Comparison of ENCODE assay signal across 10 mouse cellular contexts in the genomic region with DNA sequence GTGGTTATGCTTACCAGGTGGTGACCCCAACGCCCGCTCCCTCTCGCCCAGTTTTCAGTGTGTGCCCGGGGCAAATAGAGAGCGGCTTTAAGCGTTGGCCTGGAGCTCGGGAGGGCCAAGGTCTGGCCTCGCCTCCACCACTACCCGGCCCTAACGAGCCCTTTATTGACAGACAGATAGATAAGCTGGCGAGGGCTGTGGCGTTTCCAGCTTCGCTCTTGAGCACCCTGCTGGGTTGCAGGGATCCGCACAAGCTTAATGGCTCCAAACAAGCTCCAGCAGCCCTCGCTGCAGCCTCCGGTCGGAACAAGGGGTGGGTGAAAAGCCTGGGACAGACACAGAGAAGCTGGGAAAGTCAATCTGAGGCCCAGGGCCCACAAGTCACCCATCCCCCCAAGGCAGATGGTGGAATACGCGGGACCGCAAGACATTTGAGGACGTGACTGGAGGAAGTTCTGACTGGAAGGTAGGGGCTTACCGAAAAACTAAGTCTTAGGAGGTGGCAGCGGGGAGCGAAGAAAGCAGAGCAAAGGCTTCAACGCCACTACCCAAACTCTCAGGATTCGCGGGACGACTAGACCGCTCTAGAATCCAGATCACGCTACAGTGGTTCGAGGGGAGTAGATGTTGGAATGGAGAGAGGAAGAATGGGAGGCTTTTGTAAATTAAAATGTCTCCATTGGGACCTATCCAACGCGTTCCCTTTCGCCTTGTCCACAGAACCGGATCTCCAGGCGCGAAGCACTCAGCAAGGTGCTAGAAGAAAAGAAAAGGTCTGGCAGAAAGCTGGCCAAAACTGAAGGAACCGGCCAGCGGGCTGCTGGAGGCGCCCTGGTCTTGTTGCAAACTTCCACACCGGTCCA. TPM values are rescaled to one million over a fixed set of nuclear protein-coding genes. Genes with fewer than 3 reads are reported as not detected.
DNase-seq lines count a peak whose midpoint lies in the region; ATAC-seq and TF ChIP-seq lines count a peak whose summit lies in the region.
"Had no signal": no experiment of that assay in that cellular context is flagged by ENCODE, and none has a peak within 500 bp of the region (broad histone marks: within the 10 kb centered on the region; RNA-seq: fewer than 3 reads in every experiment).

No protein-coding gene starts in this region.

- no peaks in the 10 kb centered on the region for H3K36me3 ChIP-seq in kidney, adult 2 months (ENCODE audit: control insufficient read depth, insufficient read depth, low read length)
- no peaks in the 10 kb centered on the region for H3K36me3 ChIP-seq in hindbrain, postnatal 0 days (ENCODE audit: insufficient read depth, low read length)
- H3K36me3 ChIP-seq in stomach, embryonic 14.5 days (ENCODE audit: control insufficient read depth, insufficient read depth, low read length), result no peaks in the 10 kb centered on the region
- no peaks in the 10 kb centered on the region for H3K36me3 ChIP-seq in kidney, embryonic 14.5 days (ENCODE audit: control insufficient read depth, insufficient read depth, low read length)
- H3K36me3 ChIP-seq: liver, embryonic 13.5 days had no signal

- H3K27me3 ChIP-seq in kidney, adult 2 months (replicated peaks; ENCODE audit: control insufficient read depth, insufficient read depth, low read length), result peaks cover 12% of the 10 kb centered on the region
- peaks cover 46% of the 10 kb centered on the region for H3K27me3 ChIP-seq in hindbrain, postnatal 0 days (ENCODE audit: insufficient read depth, low read length)
- H3K27me3 ChIP-seq in stomach, embryonic 14.5 days (ENCODE audit: control insufficient read depth, insufficient read depth, low read length), result peaks cover 77% of the 10 kb centered on the region
- peaks cover 97% of the 10 kb centered on the region for H3K27me3 ChIP-seq in kidney, embryonic 14.5 days (ENCODE audit: control insufficient read depth, insufficient read depth, low read length)

- peak overlapping the region; percentile 65 for H3K4me2 ChIP-seq in hindbrain, postnatal 0 days (ENCODE audit: low read depth, low read length)
- H3K4me2 ChIP-seq in stomach, embryonic 14.5 days (replicated peaks; ENCODE audit: low read depth, low read length), result no peak overlapping the region
- H3K4me2 ChIP-seq in kidney, embryonic 14.5 days (replicated peaks; ENCODE audit: low read depth, low read length), result no peak overlapping the region
- H3K4me2 ChIP-seq: liver, embryonic 13.5 days had no signal

- 5% methylated on average over 41 of the region's 41 CpGs for WGBS in kidney, adult 2 months
- WGBS in hindbrain, postnatal 0 days, result 5% methylated on average over 41 of the region's 41 CpGs
- WGBS in stomach, embryonic 14.5 days, result under 1% methylated on average over 41 of the region's 41 CpGs
- WGBS in kidney, embryonic 14.5 days, result under 1% methylated on average over 41 of the region's 41 CpGs

- no peak for TF ChIP-seq POLR2A in kidney, adult 2 months (IDR thresholded peaks at IDR 0.05; ENCODE audit: low read depth, low read length)

- DNase-seq in kidney, adult 18-20 months, result peak; percentile 16
- no peak for DNase-seq in kidney, adult 2 months
- peak; percentile 46 for DNase-seq in embryo, embryonic 10 days (ENCODE audit: low spot score)
- peak; percentile 37 for DNase-seq in hindbrain, postnatal 0 days (ENCODE audit: low spot score)
- no peak for DNase-seq in adrenal gland, postnatal 4 days (ENCODE audit: low spot score in 2 of 2)
- no peak for DNase-seq in right cerebral cortex, postnatal 4 days
- DNase-seq: adrenal gland, postnatal 14 days; liver, embryonic 13.5 days had no signal

- H3K9me3 ChIP-seq in hindbrain, postnatal 0 days (ENCODE audit: low read length), result no peaks in the 10 kb centered on the region
- no peaks in the 10 kb centered on the region for H3K9me3 ChIP-seq in stomach, embryonic 14.5 days (ENCODE audit: control insufficient read depth, low read depth, low read length)
- no peaks in the 10 kb centered on the region for H3K9me3 ChIP-seq in kidney, embryonic 14.5 days (ENCODE audit: control insufficient read depth, low read length)
- H3K9me3 ChIP-seq: liver, embryonic 13.5 days had no signal

- no peak for ATAC-seq in hindbrain, postnatal 0 days
- ATAC-seq in stomach, embryonic 14.5 days (ENCODE audit: insufficient number of reproducible peaks, insufficient read depth, low FRiP score, low read depth), result peak; percentile 46
- no peak for ATAC-seq in kidney, embryonic 14.5 days (ENCODE audit: low FRiP score, low TSS enrichment)

- H3K9ac ChIP-seq in hindbrain, postnatal 0 days (replicated peaks; ENCODE audit: low read length), result peak overlapping the region; percentile 10; the same call in 1 of the 2 replicates
- no peak overlapping the region for H3K9ac ChIP-seq in stomach, embryonic 14.5 days (replicated peaks; ENCODE audit: low read depth, low read length)
- no peak overlapping the region for H3K9ac ChIP-seq in kidney, embryonic 14.5 days (ENCODE audit: low read depth, low read length)
- H3K9ac ChIP-seq: liver, embryonic 13.5 days had no signal

- H3K4me1 ChIP-seq in kidney, adult 2 months (ENCODE audit: control insufficient read depth, insufficient read depth, low read length), result no peaks in the 10 kb centered on the region
- no peaks in the 10 kb centered on the region for H3K4me1 ChIP-seq in hindbrain, postnatal 0 days (ENCODE audit: insufficient read depth, low read length)
- H3K4me1 ChIP-seq in stomach, embryonic 14.5 days (ENCODE audit: control insufficient read depth, insufficient read depth, low read length), result 0 out of 2 replicates have a peak, but pooled peaks cover 4% of the 10 kb centered on the region
- H3K4me1 ChIP-seq in kidney, embryonic 14.5 days (ENCODE audit: control insufficient read depth, insufficient read depth, low read length), result peaks cover 4% of the 10 kb centered on the region; the same call in 1 of the 2 replicates

- no peak overlapping the region for H3K4me3 ChIP-seq in kidney, adult 2 months (ENCODE audit: insufficient read depth, low read depth, low read length)
- H3K4me3 ChIP-seq in hindbrain, postnatal 0 days (ENCODE audit: low read length), result peak overlapping the region; percentile 15
- H3K4me3 ChIP-seq in stomach, embryonic 14.5 days (ENCODE audit: low read depth, low read length), result no peak overlapping the region
- no peak overlapping the region for H3K4me3 ChIP-seq in kidney, embryonic 14.5 days (ENCODE audit: low read length)
- H3K4me3 ChIP-seq: liver, embryonic 13.5 days had no signal

- no peak for TF ChIP-seq CTCF in kidney, adult 2 months (conservative IDR thresholded peaks at IDR 0.05; ENCODE audit: insufficient read depth, insufficient read length, low read depth, low read length)
- TF ChIP-seq CTCF in hindbrain, postnatal 0 days (IDR thresholded peaks at IDR 0.05; ENCODE audit: low read depth), result no peak

- no peak overlapping the region for H3K27ac ChIP-seq in kidney, adult 2 months (ENCODE audit: insufficient read depth, low read depth, low read length)
- H3K27ac ChIP-seq in hindbrain, postnatal 0 days, result peak overlapping the region; percentile 41
- no peak overlapping the region for H3K27ac ChIP-seq in stomach, embryonic 14.5 days (ENCODE audit: low read length)
- no peak overlapping the region for H3K27ac ChIP-seq in kidney, embryonic 14.5 days (ENCODE audit: low read depth, low read length)
- H3K27ac ChIP-seq: liver, embryonic 13.5 days had no signal

RNA-seq across cellular contexts. Expression of gene Pax6, which starts 1.7 kb away (rescaled TPM):
- polyA plus RNA-seq in kidney, adult 2 months (2012; rRNA removed), result not detected in 2 replicates
- total RNA-seq in hindbrain, postnatal 0 days (2014; rRNA removed), result 88.7 and 136 TPM in 2 replicates
- 68.7 and 82.3 TPM in 2 replicates for polyA plus RNA-seq in hindbrain, postnatal 0 days (2015; fragmentation: Nextera tagmentation; extraction: Ambion mirVana)
- 0.69 and 0.91 TPM in 2 replicates for polyA plus RNA-seq in stomach, embryonic 14.5 days (2014; fragmentation: Nextera tagmentation; extraction: Ambion mirVana)
- total RNA-seq in adrenal gland, postnatal 4 days (2021), result 1 to 10 TPM; 1.1 to 4.5 TPM
- 0.12 and 0.46 TPM in 2 replicates for polyA plus RNA-seq in kidney, embryonic 14.5 days (2014; fragmentation: Nextera tagmentation; extraction: Ambion mirVana)
- total RNA-seq: adrenal gland, postnatal 14 days had no signal

Comparison
In these comparisons a context has a peak if more than half of its experiments do, and no peak if none do; other contexts are left out.
1. DNase-seq: peak in kidney, adult 18-20 months (single experiment), embryo, embryonic 10 days (single experiment) and hindbrain, postnatal 0 days (single experiment); none in kidney, adult 2 months (single experiment), adrenal gland, postnatal 4 days (0 of 2) and right cerebral cortex, postnatal 4 days (single experiment).
2. RNA of gene Pax6, which starts 1.7 kb away (polyA plus RNA-seq): 68.7 to 82.3 TPM in hindbrain, postnatal 0 days; 0.69 to 0.91 TPM in stomach, embryonic 14.5 days, 0.12 to 0.46 TPM in kidney, embryonic 14.5 days and not detected in kidney, adult 2 months; every median in the first group is over 10 times any median in the second.